Mouse (Mus musculus) kidney, adult 2 months (tissue): ENCODE measurements around the gene Tbx2.

Experiments used
- CTCF ChIP-seq: fragments of 200-500 bp; conservative IDR thresholded peaks from 2 replicates; pipeline ENCODE4 v1.5.1; 2011; ENCODE audit warnings: low read depth, mild to moderate bottlenecking, control low read depth, low read length, moderate library complexity, mixed read lengths; ENCODE audit not compliant: insufficient read depth, insufficient read length
- POLR2A ChIP-seq: fragments of 200-500 bp; IDR thresholded peaks from one replicate; pipeline ENCODE4 v1.6.1; 2011; ENCODE audit warnings: low read depth, low read length, control low read depth

- no peak for TF ChIP-seq POLR2A
- TF ChIP-seq CTCF, result no peak
These were observed 4.4 kb downstream of the Tbx2 start for GRCm38 (mm10) chr11:85836523-85837290.
